Mouse (Mus musculus) bone marrow macrophage, adult 2 months (primary cell): ENCODE measurements around the gene Pak6. TPM values are rescaled to one million over a fixed set of nuclear protein-coding genes. Genes with fewer than 3 reads are reported as not detected.
"Not testable (repeated sequence)": the region's sequence is repeated elsewhere in the genome, so short reads cannot be mapped to it uniquely, and the experiment has no call there.

Source experiments
- H3K27ac ChIP-seq: 2 replicates; pipeline ENCODE4 v1.5.1; 2012; ENCODE audit warnings: low read depth, low read length; ENCODE audit not compliant: insufficient read depth
- H3K4me1 ChIP-seq: 2 replicates; pipeline ENCODE4 v1.6.1; 2012; ENCODE audit warnings: low read length; ENCODE audit not compliant: control insufficient read depth, insufficient read depth
- H3K4me3 ChIP-seq: 2 replicates; pipeline ENCODE4 v1.5.1; 2012; ENCODE audit warnings: mild to moderate bottlenecking, low read length, moderate library complexity; ENCODE audit not compliant: insufficient read depth
- CTCF ChIP-seq: IDR thresholded peaks from 2 replicates; pipeline ENCODE4 v1.5.1; 2012; ENCODE audit warnings: low read depth, mild to moderate bottlenecking, low read length, moderate library complexity
- POLR2A ChIP-seq: IDR thresholded peaks from 2 replicates; pipeline ENCODE4 v1.6.1; 2012; ENCODE audit warnings: mild to moderate bottlenecking, low read depth, low read length, borderline replicate concordance
- polyA plus RNA-seq: library from polyadenylated mRNA; stranded (reverse); fragments of >200 nt; gene quantifications from 2 replicates; pipeline ENCODE4 v1.2.4, GENCODE M21; 2012; ENCODE audit not compliant: missing spikeins, insufficient read depth, insufficient read length

The Pak6 gene
- polyA plus RNA-seq, 1 experiment = not detected

GRCm38 (mm10) chr2:118642431-118642830 lies 20.7 kb upstream of the Pak6 start:
- H3K4me1 ChIP-seq = no peaks in the 10 kb centered on the region
- no peak overlapping the region for H3K4me3 ChIP-seq
- TF ChIP-seq CTCF (no peak), POLR2A (no peak)
- H3K27ac ChIP-seq = no peak overlapping the region

- no peak overlapping the region for H3K27ac ChIP-seq
- TF ChIP-seq CTCF (no peak), POLR2A (no peak)
Observed at GRCm38 (mm10) chr2:118642942-118643341, 20.2 kb upstream of the Pak6 start.

GRCm38 (mm10) chr2:118646665-118647064 lies 16.4 kb upstream of the Pak6 start:
- Histone ChIP-seq H3K4me1 (no peaks in the 10 kb centered on the region), H3K27ac (no peak overlapping the region), H3K4me3 (no peak overlapping the region)
- TF ChIP-seq POLR2A (no peak), CTCF (no peak)

More at GRCm38 (mm10) chr2:118642942-118643341, 20.2 kb upstream of the Pak6 start:
- H3K4me1 ChIP-seq = no peaks in the 10 kb centered on the region
- H3K4me3 ChIP-seq = no peak overlapping the region

GRCm38 (mm10) chr2:118650697-118651096 lies 12.4 kb upstream of the Pak6 start:
- not testable (repeated sequence) for H3K4me3 ChIP-seq, H3K27ac ChIP-seq

GRCm38 (mm10) chr2:118656688-118657281 lies 6.3 kb upstream of the Pak6 start:
- Histone ChIP-seq H3K4me1 (peaks cover 16% of the 10 kb centered on the region), H3K27ac (no peak overlapping the region), H3K4me3 (no peak overlapping the region)
- TF ChIP-seq CTCF (no peak), POLR2A (no peak)

More at GRCm38 (mm10) chr2:118650697-118651096, 12.4 kb upstream of the Pak6 start:
- H3K4me1 ChIP-seq = not testable (repeated sequence)

GRCm38 (mm10) chr2:118658457-118658856 lies 4.6 kb upstream of the Pak6 start:
- peaks cover 16% of the 10 kb centered on the region for H3K4me1 ChIP-seq
- no peak for TF ChIP-seq POLR2A
- no peak overlapping the region for H3K4me3 ChIP-seq
- no peak overlapping the region for H3K27ac ChIP-seq

- Histone ChIP-seq H3K27ac (no peak overlapping the region), H3K4me3 (no peak overlapping the region), H3K4me1 (peaks cover 14% of the 10 kb centered on the region)
Observed at GRCm38 (mm10) chr2:118659077-118659476, 4.0 kb upstream of the Pak6 start.

GRCm38 (mm10) chr2:118659493-118659892 lies 3.6 kb upstream of the Pak6 start:
- no peak overlapping the region for H3K4me3 ChIP-seq
- peaks cover 10% of the 10 kb centered on the region for H3K4me1 ChIP-seq
- H3K27ac ChIP-seq = no peak overlapping the region
- TF ChIP-seq POLR2A (no peak), CTCF (no peak)

More at GRCm38 (mm10) chr2:118659077-118659476, 4.0 kb upstream of the Pak6 start:
- TF ChIP-seq CTCF = no peak

GRCm38 (mm10) chr2:118659998-118660452 lies 3.1 kb upstream of the Pak6 start:
- H3K27ac ChIP-seq = no peak overlapping the region
- peak overlapping the region; percentile 49 for H3K4me3 ChIP-seq
- no peak for TF ChIP-seq POLR2A
- H3K4me1 ChIP-seq = peaks cover 10% of the 10 kb centered on the region

- Histone ChIP-seq H3K27ac (no peak overlapping the region), H3K4me3 (no peak overlapping the region), H3K4me1 (peaks cover 10% of the 10 kb centered on the region)
- no peak for TF ChIP-seq CTCF
Observed at GRCm38 (mm10) chr2:118661891-118662290, 1.2 kb upstream of the Pak6 start.
